Mouse (Mus musculus) lung, adult 2 months (tissue): ENCODE data around the gene Gimap4.
A peak's percentile ranks its signal among the peaks of the same experiment; 100 is the strongest.

ENCODE experiments used
- CTCF ChIP-seq: fragments of 200-500 bp; IDR thresholded peaks from 2 replicates; pipeline ENCODE4 v1.5.1; 2011; ENCODE audit warnings: mild to moderate bottlenecking, low read length, control low read depth; ENCODE audit not compliant: insufficient read depth
- POLR2A ChIP-seq: fragments of 200-500 bp; IDR thresholded peaks from 2 replicates; pipeline ENCODE4 v1.6.1; 2011; ENCODE audit warnings: low read depth, mild to moderate bottlenecking, control low read depth, low read length, borderline replicate concordance; ENCODE audit errors: extremely low read depth

DNA sequence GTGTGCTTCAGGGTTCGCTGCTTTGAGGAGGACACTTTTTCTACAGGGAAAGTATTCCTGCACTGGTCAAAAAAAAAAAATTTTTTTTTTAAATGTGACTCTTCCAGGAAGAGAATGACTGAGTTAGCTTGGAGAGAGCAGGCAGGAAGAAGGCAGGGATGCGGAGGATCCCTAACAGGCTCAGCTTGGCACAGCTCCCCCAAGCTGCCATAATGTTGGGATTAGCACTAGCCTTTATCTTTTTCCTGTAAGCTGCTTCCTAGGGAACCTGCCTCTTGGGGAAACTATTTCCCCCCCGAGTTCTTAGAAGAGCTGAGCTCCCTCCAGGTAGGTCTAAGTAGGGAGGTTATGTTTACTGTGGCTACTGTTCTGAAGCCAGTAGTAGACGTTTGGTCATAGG, 457 bp downstream of the Gimap4 start:
- no peak for TF ChIP-seq CTCF
- 0 out of 2 replicates have a peak, but pooled peaks have one; percentile 19 for TF ChIP-seq POLR2A
